Mouse (Mus musculus) brain, embryonic 14.5 days (tissue): ENCODE results near the gene Arid1a. TPM values are rescaled to one million over a fixed set of nuclear protein-coding genes. Genes with fewer than 3 reads are reported as not detected.
A peak's percentile ranks its signal among the peaks of the same experiment; 100 is the strongest.
"Not testable (repeated sequence)": the region's sequence is repeated elsewhere in the genome, so short reads cannot be mapped to it uniquely, and the experiment has no call there.

Experiments
- DNase-seq: peaks from one replicate; pipeline ENCODE4 v3.0.0-alpha.2; 2011; ENCODE audit warnings: low read depth
- CTCF ChIP-seq: fragments of 200-500 bp; IDR thresholded peaks from 2 replicates; pipeline ENCODE4 v1.5.1; 2012; ENCODE audit warnings: inconsistent platforms, mild to moderate bottlenecking, moderate library complexity, borderline replicate concordance; ENCODE audit not compliant: insufficient read depth, insufficient read length; ENCODE audit errors: extremely low read depth
- POLR2A ChIP-seq: fragments of 200-500 bp; IDR thresholded peaks from 2 replicates; pipeline ENCODE4 v1.6.1; 2012; ENCODE audit warnings: mild to moderate bottlenecking, inconsistent platforms, borderline replicate concordance; ENCODE audit not compliant: poor library complexity, insufficient read depth, insufficient read length, severe bottlenecking; ENCODE audit errors: extremely low read depth
- polyA plus RNA-seq: library from polyadenylated mRNA; depleted of rRNA; stranded (reverse); fragments of >200 nt; gene quantifications from 2 replicates; pipeline ENCODE4 v1.2.3, GENCODE M21; 2012

The Arid1a gene
- polyA plus RNA-seq, 1 experiment, result 121 TPM

DNA sequence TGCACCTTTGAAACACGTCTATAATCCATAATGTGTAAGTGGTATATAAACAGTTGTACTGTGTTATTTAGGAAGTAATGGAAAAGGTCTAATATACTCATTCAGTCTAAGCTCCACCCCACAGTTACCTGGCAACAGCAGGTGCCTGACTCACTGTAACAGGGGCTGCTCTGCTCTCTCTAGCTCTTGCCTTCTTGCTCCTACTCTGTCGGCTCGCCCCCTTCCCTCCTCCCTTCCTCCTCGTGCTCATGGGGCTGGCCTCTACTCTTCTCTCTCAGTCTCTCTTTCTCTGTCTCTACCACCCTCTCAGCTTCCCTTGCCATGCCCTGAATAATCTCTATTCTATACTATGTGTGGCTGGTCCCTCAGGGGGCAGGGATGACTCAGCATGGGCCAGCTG lies 99.6 kb downstream of the Arid1a start:
- no peak for DNase-seq
- TF ChIP-seq POLR2A, result no peak
- no peak for TF ChIP-seq CTCF

DNA sequence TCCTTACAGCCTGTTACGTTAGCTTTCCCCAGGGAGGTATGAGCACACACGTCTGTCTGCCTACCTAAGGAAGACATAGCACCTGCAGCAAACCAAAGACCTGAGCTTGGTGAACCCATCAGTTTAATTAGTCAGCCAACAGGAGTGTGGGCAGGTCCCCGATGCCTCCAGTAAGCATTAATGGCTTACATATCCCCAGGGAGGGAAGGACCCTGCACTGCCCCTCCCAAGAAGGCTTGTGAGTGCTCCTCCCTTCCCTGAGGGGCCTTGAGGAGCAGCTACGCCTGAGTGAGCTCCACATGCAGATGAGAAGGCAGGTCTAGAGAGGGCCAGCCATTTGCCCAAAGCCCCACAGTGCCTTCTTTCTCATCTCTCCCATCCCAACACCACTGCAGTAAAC lies 100.3 kb downstream of the Arid1a start:
- DNase-seq, result no peak
- TF ChIP-seq CTCF (no peak), POLR2A (no peak)

DNA sequence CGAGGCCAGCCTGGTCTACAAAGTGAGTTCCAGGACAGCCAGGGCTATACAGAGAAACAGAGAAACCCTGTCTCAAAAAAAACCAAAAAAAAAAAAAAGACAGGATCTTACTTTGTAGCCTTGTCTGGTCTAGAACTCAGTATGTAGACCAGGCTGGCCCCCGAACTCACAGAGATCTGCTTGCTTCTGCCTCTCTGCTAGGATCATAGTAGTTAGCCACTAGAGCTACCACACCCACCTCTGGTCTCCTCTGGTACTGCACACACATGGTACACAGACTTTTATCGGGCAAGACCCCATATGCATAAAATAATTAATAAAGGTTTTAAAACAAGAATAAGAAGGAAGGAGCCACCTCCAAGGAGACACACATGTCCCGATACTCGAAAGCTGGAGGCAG lies 102.5 kb downstream of the Arid1a start:
- DNase-seq, result not testable (repeated sequence)

DNA sequence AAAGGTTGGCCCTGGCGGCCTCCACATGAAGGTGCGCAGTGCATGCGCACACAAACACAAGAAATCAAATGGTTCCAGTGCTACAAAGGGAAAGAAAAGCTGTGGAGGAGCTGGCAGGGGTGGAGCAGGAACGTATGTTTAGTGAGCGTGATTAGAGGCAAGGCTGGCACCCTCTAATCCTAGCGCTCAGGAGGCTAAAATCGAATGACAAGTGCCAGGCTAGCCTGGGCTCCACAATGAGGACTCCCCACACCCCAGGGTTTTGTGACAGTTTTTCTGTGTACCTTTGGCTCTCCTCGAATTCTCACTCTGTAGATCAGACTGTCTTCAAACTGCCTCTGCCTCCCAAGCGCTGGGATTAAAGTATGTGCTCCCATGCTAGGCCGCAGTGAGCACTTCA lies 103.8 kb downstream of the Arid1a start:
- no peak for DNase-seq
- TF ChIP-seq POLR2A (no peak), CTCF (no peak)

DNA sequence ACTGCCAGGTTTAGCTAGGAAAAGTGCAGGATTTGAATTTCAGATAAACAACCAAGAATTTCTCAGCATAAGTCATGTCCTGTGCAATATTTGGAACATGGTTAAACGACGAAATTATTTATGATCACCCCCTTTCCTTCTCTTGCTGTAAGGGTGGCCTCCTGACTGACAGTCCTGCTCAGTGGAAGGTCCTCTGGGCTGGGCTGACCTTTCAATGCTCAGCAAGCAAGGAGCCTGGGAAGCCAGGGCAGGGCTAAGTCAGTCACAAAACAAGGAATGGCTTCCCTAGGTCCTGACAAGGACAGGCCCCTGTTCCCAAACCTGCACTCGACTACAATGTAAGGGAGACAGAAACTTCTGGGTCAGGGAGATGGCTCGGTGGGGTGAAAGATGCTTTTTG lies 104.6 kb downstream of the Arid1a start:
- TF ChIP-seq CTCF, result no peak
- no peak for TF ChIP-seq POLR2A
- no peak for DNase-seq

DNA sequence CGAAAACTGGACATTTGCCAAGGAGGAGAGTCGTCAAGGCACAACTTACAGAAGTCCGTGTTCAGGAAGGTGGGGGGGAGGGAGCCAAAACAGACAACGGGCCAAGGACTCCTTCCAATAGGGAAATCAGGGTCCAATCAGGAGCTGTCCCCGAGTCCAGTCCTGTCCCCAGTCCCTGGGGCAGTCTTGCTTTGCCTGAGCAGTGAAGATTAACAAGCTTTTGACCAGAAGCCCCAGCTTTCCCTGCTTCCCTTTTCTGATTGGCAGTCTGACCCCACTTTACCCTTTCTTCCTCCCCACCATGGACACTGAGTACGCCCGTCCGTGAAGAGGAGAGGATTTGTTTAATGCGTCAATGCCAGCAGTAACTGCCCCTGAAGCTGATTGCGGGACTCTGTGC lies 105.1 kb downstream of the Arid1a start:
- TF ChIP-seq CTCF, result no peak
- no peak for TF ChIP-seq POLR2A
- no peak for DNase-seq

DNA sequence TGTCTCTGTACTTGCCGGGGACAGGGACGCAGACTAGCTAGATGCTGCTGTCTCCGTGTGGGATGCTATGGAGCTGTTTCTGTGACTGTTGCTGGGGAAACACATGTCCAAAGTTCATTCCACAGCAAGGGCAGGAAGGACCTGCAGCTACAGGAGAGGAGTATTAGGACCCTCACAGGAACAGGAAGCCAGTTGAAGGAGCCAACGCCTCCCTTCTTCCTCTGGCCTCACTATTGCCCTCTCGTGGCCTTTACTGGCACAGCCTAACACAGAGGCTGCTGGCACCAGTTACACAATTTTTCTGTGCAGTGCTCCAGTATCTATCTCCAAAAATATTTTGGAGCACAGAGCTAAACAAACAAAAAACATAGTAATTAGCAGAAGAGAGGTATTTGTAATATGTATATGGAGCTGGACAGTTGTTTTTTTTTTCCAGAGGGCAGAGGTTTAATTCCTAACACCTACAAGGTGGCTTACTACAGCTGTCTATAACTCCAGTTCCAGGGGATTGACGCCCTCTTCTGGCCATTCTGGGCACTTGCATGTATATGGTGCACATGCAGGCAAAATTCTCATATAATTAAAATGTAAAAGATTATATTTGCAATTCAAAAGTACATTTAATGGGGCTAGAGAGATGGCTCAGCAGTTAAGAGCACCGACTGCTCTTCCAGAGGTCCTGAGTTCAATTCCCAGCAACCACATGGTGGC lies 106.4 kb downstream of the Arid1a start, which contains the start of gene Zdhhc18:
Gene Zdhhc18 (minus strand): TSS at position 166 of the 711 bp plus-strand sequence.
- DNase-seq, result peak; percentile 77
- no peak for TF ChIP-seq POLR2A
- TF ChIP-seq CTCF, result peak; percentile 84

DNA sequence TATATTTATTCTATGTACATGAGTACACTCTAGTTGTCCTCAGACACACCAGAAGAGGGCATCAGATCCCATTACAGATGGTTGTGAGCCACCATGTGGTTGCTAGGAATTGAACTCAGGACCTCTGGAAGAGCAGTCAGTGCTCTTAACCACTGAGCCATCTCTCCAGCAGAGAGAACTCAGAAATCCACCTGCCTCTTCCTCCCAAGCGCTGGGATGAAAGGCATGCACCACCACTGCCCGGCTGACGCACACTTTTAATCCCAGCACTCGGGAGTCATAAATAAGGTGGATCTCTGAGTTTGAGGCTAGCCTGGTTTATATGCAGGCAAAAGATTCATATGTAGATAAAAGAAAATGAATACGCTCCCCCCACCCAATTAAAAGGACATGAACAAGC lies 107.1 kb downstream of the Arid1a start:
- not testable (repeated sequence) for DNase-seq

DNA sequence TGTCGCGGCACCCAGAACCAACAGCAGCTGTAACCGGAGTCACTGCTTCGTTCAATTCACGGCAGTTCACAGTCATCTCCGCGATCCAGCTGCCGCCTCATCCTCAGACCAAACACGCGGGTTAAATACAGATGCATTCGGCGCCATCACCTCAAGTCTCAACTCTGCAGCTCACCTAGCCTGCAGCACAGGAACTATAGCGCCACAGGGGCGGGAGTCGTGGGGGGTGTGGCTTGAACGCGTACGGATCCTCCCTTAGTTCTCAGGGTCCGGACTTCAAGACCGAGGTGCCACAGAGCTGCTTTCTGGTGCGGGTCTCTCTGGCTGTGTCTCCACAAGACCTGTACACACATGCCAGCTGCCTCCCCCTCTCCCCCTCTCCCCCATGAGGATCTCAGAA lies 110.9 kb downstream of the Arid1a start:
- no peak for TF ChIP-seq CTCF
- TF ChIP-seq POLR2A, result no peak
- DNase-seq, result no peak

DNA sequence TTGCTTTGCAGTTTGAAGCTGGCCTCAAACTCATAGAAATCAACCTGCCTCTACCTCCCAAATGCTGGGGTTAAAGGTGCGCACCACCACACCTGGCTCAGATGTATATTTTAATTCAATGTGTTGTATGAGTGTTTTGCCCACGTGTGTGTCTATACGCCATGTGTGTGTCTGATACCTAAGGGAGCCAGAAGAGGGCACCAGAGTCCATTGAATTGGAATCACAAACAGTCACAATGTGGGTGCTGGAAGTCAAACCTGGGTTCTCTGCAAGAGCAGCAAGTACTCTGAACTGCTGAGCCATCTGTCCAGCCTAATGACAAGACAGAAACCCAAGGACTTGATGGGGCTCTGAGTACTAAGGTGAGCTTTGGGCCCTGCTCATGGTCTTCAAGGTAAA lies 111.4 kb downstream of the Arid1a start:
- TF ChIP-seq POLR2A, result no peak
- peak; percentile 12; the same call in 1 of the 2 replicates for TF ChIP-seq CTCF
- DNase-seq, result no peak

DNA sequence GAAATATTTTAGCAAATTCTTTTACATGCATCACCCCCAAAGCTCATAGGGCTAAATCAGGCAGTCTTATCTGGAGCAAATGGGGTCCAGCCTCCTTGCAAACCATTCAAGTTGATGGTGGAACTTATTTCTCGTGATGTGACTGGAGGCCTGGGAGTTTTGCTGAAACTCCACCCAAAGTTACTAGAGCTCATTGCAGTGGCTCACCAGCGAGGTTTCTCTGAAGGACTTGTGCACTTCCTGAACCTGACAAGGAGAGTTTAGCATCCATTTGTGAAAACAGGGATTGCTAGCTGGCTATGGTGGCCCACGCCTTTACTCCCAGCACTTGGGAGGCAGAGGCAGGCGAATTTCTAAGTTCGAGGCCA lies 122.5 kb downstream of the Arid1a start:
- no peak for DNase-seq
- TF ChIP-seq POLR2A (no peak), CTCF (no peak)

DNA sequence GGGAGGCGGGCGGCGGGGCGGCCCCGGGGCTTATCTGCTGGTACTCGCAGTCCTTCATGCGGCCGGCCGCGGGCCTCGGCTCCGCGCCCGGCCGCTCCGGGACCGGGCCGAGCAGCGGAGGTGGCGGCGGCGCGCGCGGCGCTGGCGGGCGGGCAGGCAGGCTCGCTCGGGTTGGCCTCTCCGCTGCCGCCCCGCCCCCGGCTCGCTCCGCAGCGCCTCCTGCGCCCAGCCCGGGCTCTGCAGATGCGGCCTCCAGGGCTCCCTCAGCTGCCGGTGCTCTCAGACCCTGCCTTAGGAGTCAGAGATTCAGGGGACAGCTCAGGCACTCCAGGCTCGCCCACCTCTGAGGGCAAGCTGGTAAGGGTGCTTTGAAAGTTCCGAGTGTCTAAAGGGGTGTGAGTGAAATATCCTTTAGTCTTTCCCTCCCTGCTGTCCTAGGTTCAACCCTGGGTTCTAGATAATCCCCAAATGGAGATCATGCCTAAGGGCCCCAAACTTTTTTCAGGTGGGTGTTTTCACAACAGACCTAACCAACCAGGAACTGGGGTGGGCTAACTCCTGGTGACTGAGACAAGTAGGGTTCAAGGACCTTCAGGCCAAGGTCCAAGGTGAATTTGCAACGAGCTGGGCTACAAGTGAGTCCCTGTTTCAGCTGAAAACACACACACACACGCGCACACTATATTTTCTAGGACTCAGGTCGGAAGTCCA lies 123.1 kb downstream of the Arid1a start:
- peak; percentile 89 for DNase-seq
- peak; percentile 59; the same call in 1 of the 2 replicates for TF ChIP-seq POLR2A
- TF ChIP-seq CTCF, result peak; percentile 76
